Mouse (Mus musculus): ENCODE data around the gene Kctd2.
"Not testable (repeated sequence)": the region's sequence is repeated elsewhere in the genome, so short reads cannot be mapped to it uniquely, and the experiment has no call there.

Kctd2 gene

DNA sequence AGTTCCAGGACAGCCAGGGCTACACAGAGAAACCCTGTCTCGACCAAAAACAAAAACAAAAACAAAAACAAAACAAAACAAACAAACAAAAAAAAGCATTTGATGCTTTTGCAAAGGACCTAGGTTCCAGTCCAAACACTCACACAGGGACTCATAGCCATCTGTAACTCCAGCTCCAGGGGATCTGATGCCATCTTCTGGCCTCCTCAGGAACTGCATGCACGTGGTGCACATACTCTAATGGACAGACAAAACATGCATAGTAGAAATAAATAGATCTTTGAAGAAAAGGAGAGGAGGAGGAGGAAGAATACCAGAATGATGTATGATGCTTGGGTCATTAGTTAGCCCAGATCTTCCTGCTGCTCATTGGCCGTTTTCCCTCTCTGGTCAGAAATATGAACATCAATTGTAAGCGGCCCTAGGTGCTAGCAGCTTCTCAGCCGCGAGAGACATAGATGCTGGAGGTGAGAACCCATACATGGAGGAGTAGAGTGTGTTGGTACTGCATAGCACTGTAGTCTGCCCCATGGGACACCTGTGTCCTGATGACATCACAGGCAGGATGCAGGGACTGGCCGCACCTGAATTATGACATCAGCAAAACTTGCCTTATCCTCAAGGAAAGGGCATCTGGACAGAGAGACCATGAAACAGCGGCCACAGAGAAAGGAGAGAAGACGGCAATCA lies 20.1 kb downstream of the Kctd2 start, which contains the start of gene Trim80:
Trim80 (plus strand) TSS at position 640 of the 690 bp plus-strand sequence.
- DNase-seq (ENCODE audit: low spot score): no peak

DNA sequence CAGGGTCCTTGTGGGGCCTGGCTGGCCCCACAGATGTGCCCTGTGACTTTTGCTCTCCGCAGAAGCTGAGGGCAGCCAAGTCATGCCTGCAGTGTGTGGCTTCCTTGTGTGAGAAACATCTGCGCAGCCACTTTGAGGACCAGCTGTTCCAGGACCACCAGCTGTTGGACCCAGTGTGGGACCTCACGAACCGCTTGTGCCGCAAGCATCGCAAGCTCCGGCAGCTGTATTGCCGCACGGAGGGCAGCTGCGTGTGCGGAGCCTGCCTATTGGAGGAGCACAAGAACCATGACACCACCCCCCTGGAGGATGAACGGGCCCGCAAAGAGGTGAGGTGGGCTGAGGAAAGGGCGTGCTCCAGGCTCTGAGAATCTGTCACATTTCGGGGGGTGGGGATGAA lies 21.5 kb downstream of the Kctd2 start:
- no peak for DNase-seq (ENCODE audit: low spot score)

DNA sequence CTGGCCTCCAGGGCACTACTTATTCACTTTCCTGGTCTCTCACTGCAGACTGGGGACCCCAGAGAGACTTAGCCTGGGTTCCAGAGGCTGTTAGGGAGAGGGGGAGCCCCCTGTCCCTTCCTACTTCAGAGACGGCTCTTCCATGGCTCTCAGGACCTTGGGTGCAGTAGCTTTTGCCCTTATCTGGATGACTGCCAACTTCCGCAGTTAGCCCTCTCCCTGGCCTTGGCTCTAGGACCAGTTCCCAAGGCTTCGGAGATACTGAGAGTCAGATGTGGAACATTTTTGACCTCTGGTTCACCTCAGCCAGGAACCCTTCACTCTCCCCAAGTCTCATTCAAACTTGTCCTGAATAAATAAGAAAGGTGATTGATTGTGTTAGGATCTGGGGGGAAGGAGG lies 27.0 kb downstream of the Kctd2 start:
- DNase-seq (ENCODE audit: low spot score): no peak

DNA sequence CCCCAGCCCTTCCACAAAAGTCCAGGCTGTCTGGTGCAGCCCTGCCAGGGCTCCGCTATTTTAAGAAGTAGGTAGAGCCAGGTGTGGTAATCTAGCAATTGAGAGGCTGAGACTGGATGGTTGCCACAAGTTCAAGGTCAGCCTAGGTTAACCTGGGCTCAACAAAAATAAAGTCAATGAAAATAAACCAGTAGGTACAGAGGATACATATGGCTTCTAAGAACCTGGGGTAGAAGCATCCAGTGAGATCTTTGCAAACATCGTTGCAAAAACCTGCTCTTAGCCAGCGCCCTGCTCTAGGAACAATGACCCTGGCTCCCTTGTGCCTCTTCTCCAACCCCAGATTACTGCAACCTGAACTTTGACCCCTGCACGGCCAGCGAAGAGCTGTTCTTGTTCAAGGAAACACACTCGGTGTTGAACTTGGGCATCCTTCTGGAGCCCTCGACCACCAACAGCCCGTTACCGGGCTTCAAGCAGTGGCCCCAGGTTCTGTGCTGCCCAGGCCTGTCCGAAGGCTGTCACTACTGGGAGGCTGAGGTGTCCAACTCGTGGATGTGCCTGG lies 27.5 kb downstream of the Kctd2 start:
- no peak for DNase-seq (ENCODE audit: low spot score)

DNA sequence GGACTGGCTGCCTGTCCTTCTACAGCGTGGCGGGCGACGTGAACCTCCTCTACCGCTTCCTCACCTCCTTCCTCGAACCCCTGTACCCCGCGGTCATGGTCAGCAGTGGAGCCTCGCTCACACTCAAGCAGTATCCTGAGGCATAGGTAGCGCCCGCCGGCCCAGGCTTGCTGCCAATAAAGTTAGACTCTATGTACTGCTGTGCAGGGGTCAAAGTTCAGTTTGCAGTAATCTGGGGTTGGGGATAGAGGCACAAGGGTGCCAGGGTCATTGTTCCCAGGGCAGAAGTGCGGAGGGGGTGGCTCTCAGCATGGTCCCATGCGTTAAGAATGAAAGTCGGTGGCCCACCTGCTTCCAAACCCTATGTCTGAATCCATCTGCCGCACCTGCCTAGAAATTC lies 28.1 kb downstream of the Kctd2 start:
- DNase-seq (ENCODE audit: low spot score): no peak

DNA sequence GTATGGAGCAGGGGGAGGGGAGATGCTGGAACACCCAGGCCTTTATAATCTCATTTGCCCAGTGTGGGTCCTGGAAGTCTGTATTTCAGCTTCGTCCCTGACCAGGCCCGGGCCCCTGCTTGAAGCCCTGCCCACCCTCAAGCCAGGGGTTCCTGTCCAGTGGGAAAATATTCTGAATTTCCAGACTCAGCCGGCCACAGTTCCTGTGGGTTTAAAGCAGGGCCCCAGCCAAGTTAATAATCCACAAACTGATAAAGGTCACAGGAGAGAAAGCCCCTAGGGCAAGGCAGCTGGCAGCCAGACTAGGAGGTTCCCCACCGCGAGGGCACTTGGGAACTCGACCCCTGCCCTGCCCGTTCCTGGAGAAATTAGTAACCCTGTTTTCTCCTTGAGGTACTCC lies 29.1 kb downstream of the Kctd2 start:
- DNase-seq (ENCODE audit: low spot score): no peak

DNA sequence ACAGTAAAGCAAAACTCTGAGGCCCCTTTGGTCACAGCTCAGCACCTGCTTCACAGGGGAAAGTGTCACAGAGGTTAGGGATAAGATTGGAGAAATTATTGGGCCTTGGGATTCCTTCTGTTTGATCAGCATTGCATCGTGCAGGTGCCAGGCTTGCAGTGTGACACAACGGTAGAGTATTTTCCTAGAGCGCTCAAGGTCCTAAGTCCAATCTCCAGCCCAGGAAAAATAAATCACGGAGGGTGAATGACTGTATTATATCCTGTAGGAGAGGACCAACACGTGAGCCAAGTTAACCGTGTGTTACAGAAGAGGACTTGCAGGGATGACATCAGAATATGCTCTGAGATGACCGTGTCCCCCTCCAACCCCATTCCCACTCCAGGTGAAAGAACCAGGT lies 30.2 kb downstream of the Kctd2 start:
- no peak for DNase-seq (ENCODE audit: low spot score)

DNA sequence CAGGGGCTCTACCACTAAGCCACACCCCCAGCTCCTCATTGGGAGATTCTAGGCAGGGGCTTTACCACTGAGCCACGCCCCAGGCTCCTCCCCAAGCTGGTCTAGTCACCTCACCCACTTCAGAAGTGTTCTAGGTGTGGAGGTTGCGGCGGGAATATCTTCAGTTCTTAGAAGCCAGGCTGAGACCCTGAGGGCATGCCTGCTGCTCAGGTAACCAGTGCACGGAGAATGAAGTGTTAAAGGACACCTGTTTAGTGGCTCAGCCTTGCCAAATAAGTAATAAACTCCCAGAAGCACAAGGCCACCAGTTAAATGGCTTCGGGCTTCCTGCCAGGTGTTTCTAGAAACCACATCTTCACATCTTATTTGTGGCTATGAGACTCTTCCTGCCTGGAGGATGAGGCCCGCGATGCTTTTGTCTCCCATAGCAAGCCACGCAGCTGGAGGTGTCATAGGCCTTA lies 31.9 kb downstream of the Kctd2 start:
- no peak for DNase-seq (ENCODE audit: low spot score)

DNA sequence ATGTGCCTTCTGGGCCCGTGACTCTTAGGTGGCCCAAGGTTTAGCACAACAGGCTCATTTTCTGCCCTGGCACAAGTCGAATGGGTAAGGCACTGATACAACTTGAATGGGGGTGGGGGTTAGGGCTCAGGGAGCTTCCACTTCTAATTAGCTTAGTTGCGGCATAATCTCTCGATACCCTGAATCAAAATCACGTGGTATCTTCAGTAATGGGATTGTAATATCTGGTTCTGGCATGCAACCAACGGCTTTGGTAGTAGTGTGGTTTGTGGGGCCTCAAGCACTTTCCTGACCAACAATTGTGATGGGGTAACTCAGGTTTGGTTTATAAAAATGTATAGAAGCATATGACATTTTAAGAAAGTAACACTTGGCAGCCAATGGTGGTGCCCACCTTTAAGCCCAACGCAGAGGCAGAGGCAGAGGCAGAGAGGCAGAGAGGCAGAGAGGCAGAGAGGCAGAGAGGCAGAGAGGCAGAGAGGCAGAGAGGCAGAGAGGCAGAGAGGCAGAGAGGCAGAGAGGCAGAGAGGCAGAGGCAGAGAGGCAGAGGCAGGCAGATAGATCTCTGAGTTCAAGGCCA lies 32.4 kb downstream of the Kctd2 start:
- no peak for DNase-seq (ENCODE audit: low spot score)

DNA sequence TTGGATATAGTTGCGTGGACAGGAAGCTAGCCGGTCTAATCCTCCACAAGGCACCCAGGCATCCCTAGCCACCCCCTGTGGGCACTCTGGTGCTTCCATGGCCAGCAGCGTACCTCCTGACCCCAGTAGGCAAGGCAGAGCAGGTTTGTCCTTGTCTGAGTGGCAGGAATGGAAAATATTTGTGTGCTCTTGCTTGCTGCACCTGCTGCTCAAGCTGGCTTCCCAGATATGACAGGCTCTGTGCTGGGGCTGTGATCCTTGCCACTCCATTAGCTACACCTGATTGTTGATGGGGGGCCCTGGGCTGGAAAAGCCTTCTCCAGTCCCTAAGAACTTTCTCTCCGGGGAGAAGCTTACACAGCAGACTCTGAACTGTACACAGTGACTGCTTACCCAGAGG lies 33.4 kb downstream of the Kctd2 start:
- no peak for DNase-seq (ENCODE audit: low spot score)

DNA sequence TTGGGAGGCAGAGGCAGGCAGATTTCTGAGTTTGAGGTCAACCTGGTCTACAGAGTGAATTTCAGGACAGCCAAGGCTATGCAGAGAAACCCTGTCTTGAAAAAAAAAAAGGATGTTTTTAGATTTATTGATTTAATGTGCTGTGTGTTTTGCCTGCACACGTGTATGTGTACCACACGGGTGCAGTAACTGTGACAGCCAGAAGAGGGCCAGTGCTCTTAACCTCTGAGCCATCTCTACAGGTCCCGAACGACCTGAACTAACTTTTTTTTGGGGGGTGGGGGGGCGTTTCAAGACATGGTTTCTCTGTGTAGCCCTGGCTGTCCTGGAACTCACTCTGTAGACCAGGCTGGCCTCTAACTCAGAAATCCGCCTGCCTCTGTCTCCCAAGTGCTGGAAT lies 34.9 kb downstream of the Kctd2 start:
- DNase-seq (ENCODE audit: low spot score): not testable (repeated sequence)

DNA sequence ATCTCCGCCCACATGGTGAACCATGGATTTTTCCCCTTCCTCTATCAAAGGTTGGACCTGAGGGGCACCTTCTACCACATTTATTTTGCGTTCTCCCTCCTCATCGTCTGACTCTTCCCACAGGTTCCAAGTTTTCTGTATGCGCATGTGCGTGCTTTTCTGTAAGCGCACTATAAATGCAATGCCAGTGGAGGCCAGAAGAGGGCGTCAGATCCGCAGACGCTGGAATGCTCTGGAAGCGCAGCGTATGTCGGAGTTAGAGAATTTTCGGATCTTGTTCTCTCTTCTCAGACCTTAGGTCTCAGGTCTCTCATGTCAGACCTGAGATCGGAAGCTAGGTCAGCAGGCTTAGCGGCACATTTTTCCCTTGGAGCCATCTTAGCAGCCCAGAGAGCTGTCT lies 35.7 kb downstream of the Kctd2 start:
- DNase-seq (ENCODE audit: low spot score): no peak

DNA sequence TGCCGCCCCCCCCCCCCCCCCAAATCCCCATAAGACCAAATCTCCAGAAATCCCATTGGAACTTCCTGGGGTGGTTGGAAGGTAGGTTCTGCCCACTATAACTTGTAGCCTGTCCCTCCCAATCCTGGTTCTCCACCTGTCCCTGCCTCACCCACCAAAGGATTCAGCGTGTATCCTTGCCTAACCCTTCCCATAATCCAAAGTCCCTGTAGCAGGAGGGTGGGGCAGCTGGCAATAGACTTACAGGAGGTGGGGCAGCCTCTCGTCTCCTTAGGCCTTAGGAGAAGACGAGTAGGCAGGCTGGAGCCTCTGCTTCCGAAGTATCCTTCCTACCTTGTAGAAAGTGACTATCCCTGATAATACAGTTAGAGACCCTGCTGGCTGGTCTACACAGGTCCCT lies 36.3 kb downstream of the Kctd2 start:
- DNase-seq (ENCODE audit: low spot score): no peak

DNA sequence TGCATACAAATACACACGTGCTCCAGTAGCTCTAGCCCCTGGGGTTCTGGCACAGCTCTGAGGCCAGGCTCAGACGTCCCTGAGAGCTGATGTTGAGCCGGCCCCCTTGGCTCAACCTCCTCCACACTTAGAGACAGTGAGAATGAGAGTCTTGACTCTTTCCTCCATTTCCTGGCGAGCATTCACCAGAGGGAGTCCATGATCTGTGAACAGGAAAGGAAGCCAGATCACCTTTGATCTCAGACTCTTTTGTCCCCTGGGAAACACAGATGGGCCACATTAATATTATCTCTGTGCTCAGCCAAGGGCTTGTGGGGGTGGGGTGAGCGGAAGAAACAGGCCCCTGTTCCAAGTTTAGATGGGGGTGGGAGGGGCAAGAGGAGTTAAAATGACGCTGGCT lies 37.5 kb downstream of the Kctd2 start:
- peak; percentile 41 for DNase-seq (ENCODE audit: low spot score)

DNA sequence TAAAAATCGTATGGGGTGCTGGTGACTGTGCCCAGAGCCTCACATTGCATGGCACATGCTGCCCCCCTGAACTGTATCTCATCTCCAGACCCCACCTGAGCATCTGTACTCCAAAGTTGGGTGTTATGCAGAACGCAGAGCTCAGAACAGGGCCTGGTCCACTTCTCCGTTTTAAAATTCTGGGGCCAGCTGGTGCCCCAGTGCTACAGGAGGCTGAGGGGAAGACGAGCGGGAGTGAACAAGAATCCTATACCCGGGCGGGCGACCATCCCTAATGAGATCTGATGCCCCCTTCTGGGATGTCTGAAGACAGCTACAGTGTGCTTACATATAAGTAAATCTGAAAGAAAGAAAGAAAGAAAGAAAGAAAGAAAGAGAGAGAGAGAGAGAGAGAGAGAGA lies 41.0 kb downstream of the Kctd2 start:
- no peak for DNase-seq (ENCODE audit: low spot score)

DNA sequence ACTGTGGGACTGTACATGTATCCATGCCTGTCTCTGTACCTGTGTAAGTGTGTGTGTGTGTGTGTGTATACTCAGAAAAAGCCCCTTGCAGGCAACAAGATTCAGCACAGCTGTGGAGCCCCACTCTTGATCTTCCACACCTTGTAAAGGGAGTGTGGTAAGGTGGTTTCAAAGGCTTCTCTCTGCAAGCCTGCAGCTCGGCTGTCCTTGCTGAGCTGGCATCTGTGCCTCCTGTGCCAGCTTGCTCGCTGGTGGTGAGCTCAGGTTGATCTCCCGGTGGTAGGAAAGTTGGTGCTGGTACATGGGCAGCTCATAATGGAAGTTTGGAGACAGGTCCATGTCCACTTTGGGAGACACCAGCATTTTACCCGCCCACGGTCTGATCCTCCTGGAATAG lies 41.9 kb downstream of the Kctd2 start:
- DNase-seq (ENCODE audit: low spot score): no peak

DNA sequence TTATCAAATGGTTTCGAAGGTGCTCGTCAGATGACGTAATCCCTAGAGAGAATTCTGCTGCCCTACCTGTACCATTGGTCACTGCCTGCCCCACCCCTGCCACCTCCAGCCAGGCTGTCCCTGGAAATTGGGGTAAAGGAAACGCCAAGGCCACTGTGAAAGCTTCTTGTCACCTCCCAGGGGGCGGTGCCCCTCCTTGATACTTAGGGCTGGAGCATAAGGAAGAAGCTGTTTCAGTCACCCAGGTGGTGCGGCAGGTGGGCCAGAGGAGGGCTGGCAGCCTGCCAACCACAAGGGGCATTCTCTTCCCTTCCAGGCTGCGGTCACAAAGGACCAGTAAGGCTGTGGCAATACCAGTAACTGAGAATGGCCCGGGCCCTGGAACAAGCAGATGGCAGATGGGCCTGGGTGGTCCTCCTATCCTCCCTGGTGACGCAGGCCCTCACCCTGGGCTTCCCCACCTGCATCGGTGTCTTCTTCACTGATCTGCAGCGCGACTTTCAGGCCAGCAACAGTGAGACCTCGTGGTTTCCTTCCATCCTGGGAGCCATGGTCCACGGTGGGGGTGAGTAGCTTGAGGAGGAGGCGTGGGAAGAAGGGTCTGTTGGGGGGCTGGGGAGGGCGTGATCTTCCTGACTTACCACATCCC lies 42.4 kb downstream of the Kctd2 start, which contains the start of gene Slc16a5:
Slc16a5 (plus strand) TSS at position 232 of the 649 bp plus-strand sequence.
- no peak for DNase-seq (ENCODE audit: low spot score)

DNA sequence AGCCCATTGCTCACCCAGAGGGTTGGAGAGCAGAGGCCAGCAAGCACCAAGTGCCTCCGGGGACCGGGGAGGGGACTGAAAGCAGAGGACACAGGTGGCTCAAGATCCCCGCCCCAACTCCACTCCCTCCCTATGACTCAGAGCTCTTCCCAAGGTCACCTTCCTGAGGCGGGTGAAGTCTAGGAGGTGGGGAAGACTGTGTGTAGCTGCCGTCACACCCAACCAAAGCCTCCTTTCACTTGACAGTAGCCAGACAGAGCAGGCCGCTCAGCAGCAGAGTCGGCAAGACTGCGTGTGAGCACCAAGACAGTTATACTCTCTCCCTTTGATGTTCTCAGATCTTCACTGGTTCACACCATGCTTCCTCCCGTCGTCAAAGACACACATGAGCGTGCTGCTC lies 43.5 kb downstream of the Kctd2 start:
- no peak for DNase-seq (ENCODE audit: low spot score)

DNA sequence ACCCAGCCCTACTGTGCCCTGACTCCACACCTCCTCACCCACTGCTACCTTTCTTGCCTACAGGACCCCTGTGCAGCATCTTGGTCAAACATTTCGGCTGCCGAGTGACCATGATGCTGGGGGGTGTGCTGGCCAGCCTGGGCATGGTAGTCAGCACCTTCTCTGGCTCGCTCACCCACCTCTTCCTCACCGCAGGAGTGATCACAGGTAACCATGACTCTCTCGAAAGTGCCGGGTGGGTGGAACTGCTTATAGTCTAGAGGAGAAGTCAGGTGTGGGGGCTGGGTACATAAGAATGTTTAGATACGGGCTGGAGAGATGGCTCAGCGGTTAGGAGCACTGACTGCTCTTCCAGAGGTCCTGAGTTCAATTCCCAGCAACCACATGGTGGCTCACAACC lies 44.9 kb downstream of the Kctd2 start:
- DNase-seq (ENCODE audit: low spot score): no peak

DNA sequence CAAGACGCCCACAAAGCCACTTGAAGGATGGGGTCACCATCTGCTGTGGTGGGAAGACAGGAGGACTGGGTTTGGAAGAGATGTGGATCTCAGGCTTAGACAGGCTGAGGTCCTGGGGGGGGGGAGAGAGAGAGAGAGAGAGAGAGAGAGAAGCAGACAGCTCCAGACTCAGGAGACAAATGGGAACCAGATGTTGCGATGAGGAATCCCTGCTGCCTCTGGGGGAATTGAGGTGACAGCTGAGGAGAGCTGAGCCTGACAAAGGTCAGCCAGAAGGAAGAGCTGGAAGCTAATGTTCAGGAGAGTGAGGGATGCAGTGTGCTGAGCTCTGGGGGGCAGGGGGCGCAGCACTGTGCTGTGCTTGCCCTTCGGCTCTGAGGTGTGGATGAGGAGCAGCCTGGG lies 47.3 kb downstream of the Kctd2 start:
- peak; percentile 92 for DNase-seq (ENCODE audit: low spot score)

DNA sequence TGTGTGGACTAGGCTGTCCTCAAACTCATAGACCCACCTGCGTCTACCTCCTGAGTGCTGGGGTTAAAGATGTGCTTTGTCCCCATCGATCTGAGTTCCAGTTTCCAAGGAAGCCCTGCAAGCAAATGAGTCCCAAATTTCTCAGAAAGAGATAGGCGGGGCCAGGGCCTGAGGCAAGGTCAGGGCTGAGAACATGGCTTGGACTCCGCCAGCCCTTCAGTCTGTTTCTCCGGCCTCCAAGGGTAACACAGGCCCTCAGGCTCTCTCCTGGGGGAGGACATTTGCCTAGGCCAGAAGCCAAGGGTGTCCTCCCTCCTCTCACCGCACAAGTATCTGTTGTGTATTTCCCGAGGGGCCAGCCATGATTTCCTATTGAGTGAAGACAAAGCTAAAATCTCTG lies 52.3 kb downstream of the Kctd2 start:
- DNase-seq (ENCODE audit: low spot score): no peak

DNA sequence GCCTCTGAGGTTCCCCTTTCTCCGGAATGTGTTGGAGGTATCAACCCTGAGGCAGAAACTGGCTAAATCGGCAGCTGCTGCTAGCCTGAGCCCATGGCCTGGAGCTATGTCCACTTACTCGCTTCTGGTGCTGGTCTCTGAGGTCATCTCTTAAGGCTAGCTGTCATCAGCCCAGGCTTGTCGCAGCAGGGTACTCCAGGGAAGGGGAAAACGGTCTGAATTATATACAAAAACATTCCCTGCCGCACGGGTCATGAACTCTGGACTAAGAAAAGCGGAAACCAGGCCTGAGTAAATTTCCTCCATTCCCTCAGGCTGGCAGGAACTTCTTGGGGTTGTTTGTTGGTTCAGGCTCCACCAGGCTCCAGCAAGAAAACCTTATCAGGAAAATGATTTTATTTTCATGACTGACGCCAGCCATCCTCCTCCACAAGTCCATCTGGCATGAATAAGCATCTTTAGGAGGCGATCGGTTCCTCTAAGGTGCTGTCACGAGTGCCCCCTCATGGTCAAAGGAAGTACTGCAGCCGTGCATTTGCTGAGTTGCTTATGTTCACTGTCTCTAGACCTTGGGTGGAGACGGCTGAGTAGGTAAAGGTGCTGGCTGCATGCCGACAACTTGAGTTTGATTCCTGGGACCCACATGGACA lies 53.8 kb downstream of the Kctd2 start:
- peak; percentile 98 for DNase-seq (ENCODE audit: low spot score)
